Mouse (Mus musculus) telencephalon, adult 2 months (tissue): ENCODE measurements at regions not wholly inside any gene's neighbourhood (a gene's known extent, or its start where the extent isn't known, plus 50 kb on each side); places are given as distances from the start of the nearest gene placed in this dataset.

Experiments used
- DNase-seq: peaks from one replicate; pipeline ENCODE4 v3.0.0-alpha.2; 2011; ENCODE audit warnings: low read depth, low spot score

DNA sequence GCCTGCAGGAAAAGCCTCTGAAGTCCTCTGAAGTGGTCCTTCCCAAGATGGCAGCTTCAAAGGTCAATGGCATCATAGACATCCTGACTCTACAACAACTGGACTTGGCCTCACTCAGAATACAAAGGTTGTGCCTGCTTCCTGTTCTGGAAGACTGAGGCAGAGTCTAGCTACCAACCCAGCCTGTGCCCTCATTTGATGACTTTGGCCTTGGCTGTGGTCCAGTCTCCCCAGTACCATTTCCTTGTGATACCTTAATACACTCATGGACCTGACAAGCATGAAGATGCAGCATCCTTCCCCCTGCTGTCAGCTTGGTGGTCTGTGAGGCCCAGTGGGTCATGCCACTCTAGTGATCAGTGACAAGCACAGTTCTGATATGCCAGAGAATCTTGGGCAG is 130.6 kb downstream of the Gm4791 start:
- no peak for DNase-seq

DNA sequence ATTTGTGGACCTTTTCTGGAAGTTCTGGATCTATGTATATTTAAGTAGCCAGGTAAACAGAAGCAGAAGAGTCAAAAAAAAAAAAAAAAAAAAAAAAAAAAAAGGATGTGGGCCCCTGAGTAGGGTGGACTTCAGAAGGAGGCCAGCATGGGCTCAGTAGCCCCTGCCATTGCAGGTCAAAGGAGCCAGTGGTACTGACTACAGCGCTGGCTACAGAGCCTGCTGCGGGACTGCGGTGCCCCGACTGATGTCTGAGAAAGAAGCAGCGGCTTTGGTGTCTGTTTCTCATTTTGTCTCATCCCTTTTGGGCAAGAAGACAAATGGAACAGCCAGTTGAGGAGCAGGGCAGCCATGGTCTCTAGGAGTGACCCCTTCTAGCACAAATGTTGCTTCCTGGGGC is 134.9 kb downstream of the Gm4791 start:
- no peak for DNase-seq

DNA sequence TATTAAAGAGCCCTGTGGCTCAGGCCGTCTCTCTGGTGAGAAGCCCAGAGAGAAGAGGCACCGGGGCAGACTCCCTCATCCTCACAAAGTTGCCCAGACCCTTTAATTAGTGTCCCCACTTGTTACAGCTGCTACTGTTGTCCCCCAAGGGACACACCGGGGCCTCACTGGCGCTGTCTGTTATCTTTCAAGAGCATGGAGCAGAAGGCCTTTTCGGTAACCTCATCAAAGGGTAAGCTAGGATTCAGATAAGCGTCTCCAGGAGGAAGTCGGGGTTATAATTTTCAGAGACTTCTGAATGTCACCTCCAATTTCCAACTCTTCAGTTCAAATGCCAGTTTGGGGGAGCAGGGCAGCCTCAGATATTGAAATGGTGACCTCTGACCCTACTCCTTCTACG is 135.3 kb downstream of the Gm4791 start:
- no peak for DNase-seq

DNA sequence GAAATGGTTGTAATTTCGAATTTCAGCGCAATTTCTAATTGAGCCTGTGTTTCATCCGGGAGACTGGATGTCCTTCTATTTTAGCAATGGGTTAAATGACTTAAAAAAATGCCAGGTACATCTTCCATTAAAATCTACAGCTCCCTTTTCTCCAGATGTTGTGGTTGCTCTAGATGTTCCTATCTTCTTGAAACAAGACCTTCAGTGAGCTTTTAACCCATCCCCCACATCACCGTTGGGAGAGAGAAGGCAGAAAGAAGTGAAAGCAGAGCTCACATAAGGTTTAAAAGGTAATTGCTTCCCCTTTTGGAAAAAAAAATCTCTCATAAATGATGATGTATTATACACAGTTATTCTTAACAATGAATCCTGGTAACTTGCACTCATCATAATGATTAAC is 135.9 kb downstream of the Gm4791 start:
- DNase-seq: no peak

DNA sequence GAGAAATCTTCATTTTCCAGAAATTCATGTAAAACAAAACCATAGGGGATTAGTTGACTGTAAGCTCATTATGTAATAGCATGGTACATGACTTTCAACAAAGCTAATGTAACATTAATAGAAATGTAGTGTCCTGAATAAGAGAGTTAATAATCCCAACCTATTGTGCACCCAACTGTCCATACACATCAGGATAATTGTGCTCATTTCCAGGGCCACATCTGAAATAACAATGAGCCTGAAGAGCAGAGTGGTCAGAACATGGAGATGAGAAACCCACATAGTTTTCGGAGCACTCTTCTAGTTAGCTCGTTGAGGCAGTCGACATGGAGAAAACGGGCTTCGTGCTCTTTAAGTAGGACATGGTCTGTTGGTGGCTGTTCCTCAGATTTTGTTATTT is 138.1 kb downstream of the Gm4791 start:
- DNase-seq: no peak

DNA sequence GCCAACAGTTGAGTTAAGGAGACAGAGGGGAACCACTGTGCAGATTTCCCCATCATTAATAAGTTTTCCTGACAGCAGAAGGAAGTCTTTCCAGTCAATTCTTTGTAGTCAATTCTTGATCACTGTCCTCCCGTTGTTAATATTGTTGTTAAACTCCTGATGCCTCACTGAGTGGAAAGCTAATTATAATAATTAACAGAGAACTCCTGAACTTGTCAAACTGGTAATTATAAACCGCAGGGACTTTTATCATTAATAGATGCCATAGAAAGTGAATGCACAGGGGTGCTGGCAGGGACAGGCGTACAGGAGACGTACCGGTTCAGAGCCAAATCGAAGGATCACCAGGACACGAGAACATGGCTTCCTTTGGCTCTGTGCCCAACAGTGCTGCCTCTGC is 154.9 kb downstream of the Gm4791 start:
- DNase-seq: no peak

DNA sequence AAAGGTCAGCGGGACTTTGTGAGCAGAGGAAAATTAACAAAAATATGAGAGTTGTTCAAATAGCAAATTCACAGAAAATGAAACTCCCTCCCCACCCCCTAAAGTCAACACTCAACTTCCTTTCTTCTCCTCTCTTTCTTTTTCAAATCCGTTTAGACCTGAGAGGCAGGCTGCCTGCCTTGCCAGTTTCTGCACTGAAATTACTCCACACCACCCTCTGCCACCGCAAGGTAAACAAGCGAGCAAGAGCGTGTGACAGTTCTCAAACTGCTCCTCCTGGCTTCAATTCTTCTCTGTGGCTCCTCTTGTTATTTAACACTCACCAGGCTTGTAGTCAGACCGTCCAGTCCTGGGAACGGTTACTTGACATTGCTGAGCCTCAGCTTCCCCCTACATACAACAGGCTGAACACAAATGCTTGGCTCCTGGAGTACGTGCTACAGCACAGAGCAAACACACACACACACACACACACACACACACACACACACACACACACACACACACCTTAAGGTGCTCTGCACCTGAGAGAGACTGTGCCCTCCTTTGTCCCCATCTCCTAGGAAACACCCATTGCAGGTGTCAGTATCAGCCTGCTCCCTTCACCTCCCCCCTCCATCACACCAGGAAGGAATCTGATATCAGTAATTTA is 167.1 kb downstream of the Gm4791 start:
- DNase-seq: no peak

DNA sequence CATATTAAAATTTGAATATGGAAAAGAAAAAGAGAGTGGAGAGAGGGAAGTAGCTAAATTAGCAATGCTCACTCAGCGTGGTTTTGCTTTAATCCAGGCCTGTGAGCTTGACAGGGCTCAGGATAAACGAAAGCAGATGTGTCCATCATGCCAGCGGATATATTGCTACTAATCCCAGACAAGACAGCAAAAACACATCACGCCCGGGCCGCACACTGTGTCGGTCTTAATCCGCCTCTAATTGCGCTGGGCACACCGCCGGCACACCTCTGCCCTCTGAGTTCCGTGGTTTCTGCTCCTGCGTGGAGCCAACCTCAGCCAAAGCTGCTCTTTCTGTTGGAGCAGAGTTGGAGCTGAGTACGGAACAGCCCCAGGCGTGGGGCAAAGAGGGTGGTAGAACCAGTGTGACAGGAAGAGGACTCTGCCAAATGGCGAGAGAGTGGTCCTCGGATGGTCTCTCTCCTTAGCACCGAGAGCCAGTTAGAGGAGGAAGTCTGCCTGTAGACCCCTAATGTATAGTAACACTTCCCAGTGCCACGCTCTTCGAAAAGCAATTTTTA is 169.2 kb downstream of the Gm4791 start:
- no peak for DNase-seq

DNA sequence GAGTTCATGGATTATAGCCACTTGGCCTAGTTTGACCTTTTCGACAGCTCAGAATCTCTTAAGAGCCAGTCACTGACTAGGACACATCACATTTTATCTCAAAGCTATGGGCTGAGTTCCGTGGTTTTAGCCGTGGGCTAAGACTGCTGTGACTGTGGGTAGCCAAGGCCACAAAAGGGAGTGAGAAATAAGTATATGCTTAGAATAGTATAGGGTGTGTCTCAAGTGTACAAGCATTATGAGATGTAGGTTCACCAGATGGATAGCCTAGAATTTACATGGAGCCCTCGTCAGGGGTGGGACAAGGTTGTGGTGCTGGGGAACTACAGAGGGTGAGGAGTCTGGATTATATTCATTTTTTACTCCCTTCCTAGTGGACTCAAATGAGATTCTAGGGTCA is 177.5 kb downstream of the Gm4791 start:
- no peak for DNase-seq

DNA sequence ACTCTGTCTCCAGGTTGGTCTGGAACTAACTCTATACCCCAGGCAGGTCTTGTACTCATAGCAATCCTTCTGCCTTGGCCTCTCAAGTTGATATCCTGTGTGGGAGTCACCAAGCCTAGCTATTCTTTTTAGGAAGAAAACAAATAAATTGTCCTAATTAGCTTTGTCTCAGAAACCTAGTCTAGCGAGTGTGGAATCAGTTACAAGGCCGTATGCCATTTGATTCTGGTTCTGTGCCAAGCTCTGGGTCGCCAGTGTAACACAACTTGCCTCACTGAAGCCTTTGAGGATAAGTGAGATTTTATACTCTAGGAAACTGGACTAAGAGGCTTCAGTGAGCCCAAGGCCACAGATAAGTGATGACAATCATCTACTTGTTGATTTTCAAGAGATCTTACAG is 219.6 kb downstream of the Gm4791 start:
- no peak for DNase-seq

DNA sequence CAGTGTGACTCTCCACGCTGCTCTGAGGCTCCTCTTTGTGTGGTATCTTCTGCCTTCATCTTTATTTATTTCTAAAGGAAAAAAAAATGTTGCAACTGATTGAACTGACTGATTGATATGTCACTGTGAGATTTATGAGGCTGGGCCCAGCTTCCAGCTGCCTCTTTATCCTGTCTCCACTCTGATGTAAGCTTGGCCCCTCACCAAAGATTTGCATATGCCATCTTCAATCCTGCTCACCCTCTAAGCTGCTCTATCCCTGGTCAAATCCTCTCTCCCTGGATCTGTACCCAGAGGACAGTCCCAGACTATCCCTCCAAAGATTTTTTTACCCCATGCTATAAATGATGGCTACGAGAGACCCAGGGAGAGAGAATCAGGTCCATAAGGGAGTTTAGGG is 225.0 kb downstream of the Gm4791 start:
- no peak for DNase-seq

DNA sequence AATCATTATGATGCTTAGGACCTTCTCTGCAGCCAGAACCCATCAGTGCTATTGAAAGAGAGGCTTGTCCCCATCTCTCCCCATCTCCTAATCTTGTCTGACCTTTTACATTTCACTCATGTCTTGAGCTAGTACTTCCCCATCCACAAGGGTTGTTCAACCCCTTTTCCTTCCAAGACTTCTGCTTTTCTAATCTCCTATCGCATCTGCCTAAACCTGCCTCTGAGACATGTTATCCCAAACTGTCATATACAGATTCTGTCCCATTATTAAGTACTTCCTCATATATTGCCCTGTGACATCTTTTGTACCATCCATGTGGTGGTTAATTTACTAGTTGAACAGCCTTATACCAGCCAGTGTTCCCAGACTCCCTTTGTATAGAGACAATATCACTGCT is 225.7 kb downstream of the Gm4791 start:
- DNase-seq: no peak

DNA sequence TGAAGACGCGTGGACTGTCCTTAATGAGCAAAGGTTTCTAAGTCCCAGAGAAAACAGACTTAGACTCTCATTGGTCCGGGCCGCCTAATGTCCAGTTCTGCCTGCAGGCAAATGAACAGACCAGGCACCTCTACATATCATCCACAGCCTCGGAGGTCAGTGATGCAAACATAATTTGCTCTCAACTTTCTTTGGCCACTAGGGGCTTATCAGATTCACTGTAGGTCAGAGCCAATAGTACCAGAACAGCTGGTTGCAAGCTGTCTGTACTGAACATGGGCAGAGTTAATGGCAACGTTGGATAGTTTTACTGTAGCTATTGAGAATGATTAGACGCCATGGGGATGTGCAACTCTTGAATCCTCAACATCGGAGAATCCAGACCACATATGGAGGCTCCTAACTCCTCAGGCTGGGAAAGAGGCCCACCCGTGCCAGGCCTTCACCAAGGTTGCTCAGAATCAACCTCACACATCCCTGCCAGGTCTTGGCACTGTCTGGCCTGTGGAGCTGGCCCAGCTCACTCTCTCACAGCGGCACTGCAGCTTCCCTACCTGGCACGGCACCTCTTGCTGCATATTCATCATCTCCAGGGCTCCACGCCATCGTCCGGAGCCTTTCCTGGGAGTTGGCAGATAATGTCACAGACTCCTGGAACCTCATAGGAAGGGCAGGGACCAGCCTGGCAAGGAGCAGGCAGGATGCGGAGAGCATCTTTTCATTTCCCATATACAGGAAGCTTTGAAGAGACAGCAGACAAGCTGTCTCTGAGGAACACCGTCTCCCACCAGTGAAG is 228.1 kb downstream of the Gm4791 start:
- no peak for DNase-seq

DNA sequence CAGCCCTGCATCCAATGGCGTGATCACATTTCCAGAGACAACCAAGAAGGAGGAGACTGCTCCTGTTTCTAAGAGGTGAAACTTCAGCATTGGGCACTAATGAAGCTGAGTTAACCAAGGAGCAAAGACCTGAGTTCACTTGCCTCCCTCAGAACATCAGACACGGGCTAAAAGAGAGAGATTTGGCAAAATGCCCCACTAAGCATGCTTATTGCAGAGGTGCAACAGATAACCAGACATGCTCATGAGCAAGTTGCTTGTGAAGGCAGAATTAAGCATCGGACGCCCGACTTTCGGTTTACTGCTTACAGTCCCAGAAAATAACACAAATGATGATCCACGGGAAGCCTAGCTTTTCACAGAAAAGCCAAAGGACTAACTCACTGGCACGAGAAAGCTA is 228.8 kb downstream of the Gm4791 start:
- DNase-seq: peak; percentile 2

DNA sequence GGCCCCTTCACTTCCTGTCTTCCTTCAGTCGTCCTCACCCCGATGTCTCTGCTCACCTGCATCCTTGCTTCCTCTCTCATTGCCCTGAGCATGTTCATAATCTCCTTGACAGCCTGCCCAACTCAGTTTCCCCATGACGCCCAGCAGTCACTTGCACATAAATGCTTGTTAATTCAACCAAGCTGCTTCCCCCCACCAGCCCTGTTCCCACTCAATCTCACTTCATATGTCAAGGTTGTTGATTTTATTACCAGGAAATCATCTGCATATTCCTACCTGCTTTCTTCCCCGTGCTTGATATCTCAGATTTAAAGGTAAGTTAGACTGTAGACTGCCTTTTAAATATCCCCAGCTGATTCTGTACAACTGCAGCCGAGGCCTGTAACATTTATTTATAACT is 230.2 kb downstream of the Gm4791 start:
- DNase-seq: no peak

DNA sequence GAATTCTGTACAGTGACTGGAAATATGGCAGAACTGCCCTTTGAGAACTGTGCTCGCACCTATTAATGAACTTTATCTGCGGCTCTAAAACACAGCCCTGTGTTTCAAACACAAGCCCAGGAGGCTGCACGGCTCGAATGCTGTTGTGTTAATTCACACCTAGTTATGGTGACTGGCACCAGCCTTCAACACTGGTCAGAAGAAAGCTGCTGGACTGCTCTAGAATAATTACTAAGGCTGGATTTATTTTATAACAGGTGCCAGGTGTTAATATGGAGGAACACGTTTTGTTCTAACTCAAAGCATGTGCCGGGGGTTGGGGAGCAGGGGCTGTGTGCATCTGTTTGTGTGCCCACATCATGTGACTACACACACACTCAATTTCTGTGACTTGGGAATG is 230.8 kb downstream of the Gm4791 start:
- DNase-seq: no peak

DNA sequence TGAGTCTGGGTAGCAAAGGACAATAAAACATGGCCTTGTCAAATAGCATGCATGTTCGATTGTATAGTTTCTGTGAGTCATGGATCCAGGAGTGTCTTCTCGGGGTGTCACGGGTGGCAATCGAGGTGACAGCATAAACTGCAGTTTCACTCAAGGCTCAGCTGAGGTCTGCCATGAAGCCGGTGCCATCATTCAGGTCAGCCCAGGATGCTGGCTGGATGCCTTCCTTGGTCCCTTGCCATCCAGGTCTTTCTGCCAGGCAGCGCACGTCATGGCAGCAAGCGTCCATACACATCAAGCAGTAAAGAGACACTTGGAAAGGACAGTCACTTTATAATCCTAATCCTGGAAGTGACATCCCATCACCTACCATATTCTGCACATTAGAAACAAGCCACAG is 242.4 kb downstream of the Gm4791 start:
- no peak for DNase-seq

DNA sequence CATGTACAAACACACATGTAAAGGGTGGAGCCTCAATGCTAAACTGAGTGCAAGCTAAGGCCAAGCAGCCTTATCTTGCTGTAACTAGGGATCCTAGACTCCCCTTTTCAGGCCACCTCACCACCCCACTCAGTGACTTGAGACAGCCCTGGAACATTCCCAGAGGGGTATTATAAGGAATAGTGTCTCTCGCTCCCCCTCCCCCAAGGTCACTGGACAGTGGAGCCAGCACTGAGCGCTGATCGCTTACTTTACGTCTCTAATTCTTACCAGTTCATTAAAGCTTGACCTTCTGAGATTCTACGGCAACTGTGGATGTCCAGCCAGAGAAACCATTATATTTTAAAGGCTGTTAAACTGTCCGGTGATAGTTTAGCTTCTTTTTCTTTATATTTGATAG is 243.5 kb downstream of the Gm4791 start:
- no peak for DNase-seq

DNA sequence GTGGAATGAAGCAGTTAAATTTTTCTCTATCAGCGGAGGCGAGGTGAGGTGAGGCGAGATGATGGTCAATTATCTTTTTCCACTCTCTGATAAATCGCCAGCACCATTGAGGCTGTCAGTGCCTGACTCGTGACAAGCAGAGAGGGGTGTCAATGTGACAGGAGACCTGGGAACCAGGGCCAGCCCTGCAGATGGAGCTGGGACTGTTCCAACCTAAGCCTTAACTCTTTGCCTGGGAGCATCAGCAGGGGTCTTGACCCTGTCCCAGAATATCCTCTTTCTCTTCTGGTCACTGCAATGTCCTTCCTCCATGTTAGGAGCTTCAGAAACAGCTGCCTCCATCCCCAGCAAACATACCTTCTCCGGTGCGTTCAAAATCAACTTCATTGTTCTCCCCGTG is 244.0 kb downstream of the Gm4791 start:
- no peak for DNase-seq

DNA sequence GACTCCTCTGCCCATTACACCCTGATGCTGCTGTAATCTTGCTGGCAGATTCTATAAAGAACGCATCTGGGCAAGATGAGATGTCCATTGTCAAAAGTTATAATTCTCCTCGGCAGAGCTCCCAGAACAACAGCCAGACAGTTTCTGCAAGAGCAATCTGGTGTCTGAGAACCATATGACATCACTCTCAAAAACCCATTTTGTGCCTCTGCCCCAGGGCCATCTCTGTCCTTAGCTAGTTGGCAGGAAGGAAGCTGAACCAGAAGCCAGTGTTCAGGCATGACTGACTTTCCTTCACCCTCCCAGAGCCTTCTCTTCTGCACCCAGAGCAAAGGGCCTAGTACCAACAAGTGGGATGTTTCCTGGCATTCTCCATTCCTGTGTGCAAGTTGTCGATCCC is 250.5 kb downstream of the Gm4791 start:
- no peak for DNase-seq

DNA sequence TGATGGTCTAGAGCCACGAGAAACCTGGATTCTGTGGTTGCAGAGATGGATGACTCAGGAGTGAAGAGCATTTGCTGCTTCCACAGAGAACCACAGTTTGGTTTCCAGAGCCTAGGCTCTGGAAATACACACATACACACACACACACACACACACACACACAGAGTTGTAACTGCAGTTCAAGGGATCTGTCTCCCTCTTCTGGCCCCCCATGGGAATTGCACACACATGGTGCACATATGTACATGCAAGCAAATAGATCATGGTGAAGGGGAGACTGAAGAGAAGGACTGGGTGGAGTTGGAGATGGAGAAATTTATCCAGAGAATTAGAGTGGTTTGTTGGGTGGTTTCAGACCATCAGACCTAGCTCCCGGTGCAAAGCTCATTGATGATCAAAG is 252.6 kb downstream of the Gm4791 start:
- no peak for DNase-seq

DNA sequence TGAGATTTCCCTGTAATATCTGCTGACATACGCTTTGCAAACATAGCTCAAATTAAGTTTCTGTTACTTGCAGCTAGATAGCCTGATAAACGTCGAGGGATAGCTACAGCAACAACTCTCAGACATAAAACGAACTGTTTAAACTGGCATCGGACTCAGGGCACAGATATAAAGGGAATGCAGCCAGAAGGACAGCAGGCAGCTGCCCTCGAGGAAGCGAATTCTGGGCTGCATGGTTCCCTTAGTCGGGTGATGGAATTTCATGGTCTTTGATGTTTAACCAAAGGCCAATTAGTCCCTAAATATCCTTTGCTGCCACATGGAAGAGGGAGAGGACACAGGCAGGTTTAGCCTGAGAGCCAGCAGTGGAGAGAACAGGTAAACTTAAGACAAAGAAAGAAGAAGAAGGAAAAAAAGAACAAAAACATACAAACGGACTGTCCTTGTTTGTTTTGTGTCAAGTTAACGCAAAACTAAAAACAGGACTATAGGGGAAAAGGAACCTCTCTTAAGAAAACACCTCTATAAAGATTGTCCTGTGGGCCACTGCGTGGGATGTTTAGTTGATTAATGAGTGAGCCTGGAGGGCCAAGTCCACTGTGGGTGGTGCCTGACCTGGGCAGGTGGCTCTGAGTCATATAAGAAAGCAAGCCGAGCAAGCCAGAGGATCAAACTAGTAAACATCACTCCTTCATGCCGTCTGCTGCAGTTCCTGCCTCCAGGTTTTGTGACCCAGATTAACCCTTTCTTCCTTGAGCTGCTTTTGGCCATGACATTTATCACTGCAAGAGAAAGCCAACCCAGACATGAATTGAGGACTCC is 255.5 kb downstream of the Gm4791 start:
- no peak for DNase-seq
